Mouse (Mus musculus): ENCODE measurements at regions not wholly inside any gene's neighbourhood (a gene's known extent, or its start where the extent isn't known, plus 50 kb on each side); places are given as distances from the start of the nearest gene placed in this dataset.

DNA sequence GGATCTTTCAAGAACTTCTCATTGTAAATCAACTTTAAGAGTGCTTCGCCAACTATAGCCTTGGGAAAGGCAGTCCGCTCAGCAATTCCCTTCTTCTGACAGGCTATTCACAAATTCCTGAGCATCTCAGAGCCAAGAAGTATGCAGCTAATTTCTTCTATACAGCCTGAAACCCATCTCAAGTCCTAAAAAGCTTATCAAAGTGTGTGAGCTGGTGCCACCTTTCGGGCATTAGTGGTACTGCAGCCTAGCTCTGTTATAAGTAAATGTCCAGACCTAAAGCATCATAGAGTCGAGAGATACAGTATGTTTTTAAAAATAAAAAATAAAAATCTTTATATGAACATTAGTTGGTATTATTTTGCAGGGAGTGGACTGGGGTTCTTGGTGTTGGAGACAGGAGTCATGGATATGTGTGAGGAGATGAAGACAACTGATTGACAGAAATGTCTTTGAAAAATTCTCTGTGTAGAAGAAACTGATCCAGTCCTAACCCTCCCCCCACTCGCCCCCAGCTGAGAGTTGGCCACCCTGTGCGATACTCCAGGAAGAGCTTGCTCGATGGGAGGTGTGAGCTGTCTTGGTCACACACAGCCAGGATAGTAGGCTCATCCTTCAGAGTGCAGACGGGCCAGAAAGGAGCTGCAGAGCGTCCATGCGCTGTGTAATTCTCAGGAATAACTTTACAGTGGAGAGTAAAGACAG, 56.4 kb downstream of the Bod1 start:
- no peaks in the 10 kb centered on the region for H3K9me3 ChIP-seq (ENCODE audit: control insufficient read depth, low read length)
- H3K27ac ChIP-seq (replicated peaks in 1 of 2; ENCODE audit: control insufficient read depth in 1 of 2, insufficient read depth in 1 of 2, low read depth in 2 of 2, low read length in 2 of 2) = no peak overlapping the region
- H3K9ac ChIP-seq (ENCODE audit: low read length) = no peak overlapping the region
- 65% methylated on average over 10 of the region's 10 CpGs for WGBS
- ATAC-seq (ENCODE audit: insufficient number of reproducible peaks, insufficient read depth, low FRiP score, low read depth) = no peak
- no peak overlapping the region for H3K4me2 ChIP-seq (ENCODE audit: low read length)
- H3K27me3 ChIP-seq (ENCODE audit: control insufficient read depth, insufficient read depth, low read length) = no peaks in the 10 kb centered on the region
- no peaks in the 10 kb centered on the region for H3K36me3 ChIP-seq (ENCODE audit: control insufficient read depth, insufficient read depth, low read length)
- H3K4me1 ChIP-seq (ENCODE audit: control insufficient read depth in 2 of 2, insufficient read depth in 2 of 2, low read length in 2 of 2) = peaks cover 17 to 25% of the 10 kb centered on the region in 2 experiments
- no peak overlapping the region for H3K4me3 ChIP-seq (ENCODE audit: control insufficient read depth in 1 of 2, insufficient read depth in 1 of 2, low read depth in 1 of 2, low read length in 2 of 2)

DNA sequence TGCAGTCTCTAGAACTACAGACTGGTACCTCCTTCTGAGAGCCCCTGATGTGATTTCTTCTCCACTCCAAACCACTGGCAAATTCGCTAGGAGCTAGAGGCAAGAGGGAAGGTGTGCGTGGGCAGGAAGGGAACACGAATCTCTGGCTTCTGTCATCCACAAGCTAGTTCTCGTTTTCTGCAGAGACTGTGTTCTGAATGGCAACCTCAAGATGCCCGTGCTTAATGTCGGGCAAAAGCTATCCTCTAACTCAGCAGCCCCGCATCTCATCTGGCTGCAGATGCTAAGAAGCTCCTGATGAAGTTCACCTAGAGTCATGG, 57.3 kb downstream of the Bod1 start:
- peak overlapping the region; percentile 13 for H3K4me2 ChIP-seq (ENCODE audit: low read length)
- H3K36me3 ChIP-seq (ENCODE audit: control insufficient read depth, insufficient read depth, low read length) = no peaks in the 10 kb centered on the region
- no peaks in the 10 kb centered on the region for H3K9me3 ChIP-seq (ENCODE audit: control insufficient read depth, low read length)
- H3K27ac ChIP-seq (replicated peaks in 1 of 2; ENCODE audit: control insufficient read depth in 1 of 2, insufficient read depth in 1 of 2, low read depth in 2 of 2, low read length in 2 of 2) = no peak overlapping the region
- peaks cover 17 to 28% of the 10 kb centered on the region in 2 experiments for H3K4me1 ChIP-seq (ENCODE audit: control insufficient read depth in 2 of 2, insufficient read depth in 2 of 2, low read length in 2 of 2)
- no peaks in the 10 kb centered on the region for H3K27me3 ChIP-seq (ENCODE audit: control insufficient read depth, insufficient read depth, low read length)
- 65% methylated on average over 7 of the region's 7 CpGs for WGBS
- ATAC-seq (ENCODE audit: insufficient number of reproducible peaks, insufficient read depth, low FRiP score, low read depth) = no peak
- no peak overlapping the region for H3K4me3 ChIP-seq (ENCODE audit: control insufficient read depth in 1 of 2, insufficient read depth in 1 of 2, low read depth in 1 of 2, low read length in 2 of 2)
- H3K9ac ChIP-seq (ENCODE audit: low read length) = no peak overlapping the region

DNA sequence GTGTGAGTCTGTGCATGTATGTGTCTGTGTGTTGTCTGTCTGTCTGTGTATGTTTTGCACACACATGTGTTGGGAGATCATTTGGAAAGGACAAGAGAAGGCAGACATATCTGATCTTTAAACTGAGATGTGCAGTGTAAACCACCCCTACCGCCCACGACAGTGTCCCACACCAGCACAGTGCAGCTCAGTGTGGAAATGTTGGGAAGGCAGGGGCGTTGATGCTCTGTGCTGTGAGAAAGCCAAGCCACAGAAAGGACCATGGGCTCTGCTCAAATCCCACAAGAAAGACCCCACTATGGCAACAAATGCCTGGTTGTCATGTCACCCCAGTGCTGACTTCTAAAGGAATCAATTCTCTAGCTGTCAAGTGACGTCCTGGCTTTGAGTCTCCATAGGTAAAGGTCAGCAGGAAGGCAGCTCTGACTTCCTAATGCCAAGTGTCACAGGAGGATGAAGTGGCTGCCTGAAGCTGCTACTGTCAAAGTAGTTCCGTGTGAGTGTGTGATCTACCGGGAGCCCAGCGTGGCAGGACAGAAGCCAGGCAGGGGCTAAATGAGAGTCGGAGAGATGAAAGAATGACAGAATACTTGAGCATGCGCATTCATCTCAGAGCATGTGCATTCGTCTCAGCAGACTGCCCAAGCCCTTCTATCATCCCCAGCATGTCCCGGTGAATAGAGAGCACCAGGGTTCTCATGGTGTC, 57.8 kb downstream of the Bod1 start:
- Histone ChIP-seq H3K36me3 (ENCODE audit: control insufficient read depth, insufficient read depth, low read length) (no peaks in the 10 kb centered on the region), H3K9ac (ENCODE audit: low read length) (no peak overlapping the region), H3K27me3 (ENCODE audit: control insufficient read depth, insufficient read depth, low read length) (no peaks in the 10 kb centered on the region), H3K4me2 (ENCODE audit: low read length) (peak overlapping the region; percentile 13), H3K4me3 (ENCODE audit: control insufficient read depth in 1 of 2, insufficient read depth in 1 of 2, low read depth in 1 of 2, low read length in 2 of 2) (no peak overlapping the region), H3K9me3 (ENCODE audit: control insufficient read depth, low read length) (no peaks in the 10 kb centered on the region), H3K27ac (replicated peaks in 1 of 2; ENCODE audit: control insufficient read depth in 1 of 2, insufficient read depth in 1 of 2, low read depth in 2 of 2, low read length in 2 of 2) (no peak overlapping the region), H3K4me1 (ENCODE audit: control insufficient read depth in 2 of 2, insufficient read depth in 2 of 2, low read length in 2 of 2) (peaks cover 17 to 28% of the 10 kb centered on the region in 2 experiments)
- no peak for ATAC-seq (ENCODE audit: insufficient number of reproducible peaks, insufficient read depth, low FRiP score, low read depth)
- 39% methylated on average over 11 of the region's 11 CpGs for WGBS

DNA sequence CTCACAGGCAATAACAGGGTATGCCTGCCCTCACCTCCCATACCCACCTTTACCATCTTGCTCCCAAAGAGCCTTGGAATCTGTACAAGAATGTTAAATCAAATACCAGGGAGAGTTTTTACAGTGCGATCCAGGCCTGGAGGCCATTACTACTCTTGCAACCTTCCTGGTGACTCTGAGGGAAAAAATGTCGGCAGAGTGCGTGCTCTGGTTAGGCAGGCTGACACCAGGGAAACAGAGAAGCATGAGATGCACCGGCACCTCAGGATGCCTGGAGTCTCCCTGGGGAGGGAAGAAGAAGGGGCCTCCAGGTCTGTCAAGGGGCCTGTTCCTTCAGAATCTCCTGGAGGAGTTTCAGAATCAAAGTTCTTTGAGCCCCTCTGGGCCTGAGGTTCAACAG, 63.2 kb downstream of the Bod1 start:
- no peak overlapping the region for H3K27ac ChIP-seq (replicated peaks in 1 of 2; ENCODE audit: control insufficient read depth in 1 of 2, insufficient read depth in 1 of 2, low read depth in 2 of 2, low read length in 2 of 2)
- no peak overlapping the region for H3K9ac ChIP-seq (ENCODE audit: low read length)
- H3K36me3 ChIP-seq (ENCODE audit: control insufficient read depth, insufficient read depth, low read length) = no peaks in the 10 kb centered on the region
- no peaks in the 10 kb centered on the region for H3K27me3 ChIP-seq (ENCODE audit: control insufficient read depth, insufficient read depth, low read length)
- no peak overlapping the region for H3K4me3 ChIP-seq (ENCODE audit: control insufficient read depth in 1 of 2, insufficient read depth in 1 of 2, low read depth in 1 of 2, low read length in 2 of 2)
- 80% methylated on average over 4 of the region's 4 CpGs for WGBS
- no peak overlapping the region for H3K4me2 ChIP-seq (ENCODE audit: low read length)
- no peak for ATAC-seq (ENCODE audit: insufficient number of reproducible peaks, insufficient read depth, low FRiP score, low read depth)
- no peaks in the 10 kb centered on the region for H3K9me3 ChIP-seq (ENCODE audit: control insufficient read depth, low read length)
- peaks cover 18 to 22% of the 10 kb centered on the region in 2 experiments for H3K4me1 ChIP-seq (ENCODE audit: control insufficient read depth in 2 of 2, insufficient read depth in 2 of 2, low read length in 2 of 2)

DNA sequence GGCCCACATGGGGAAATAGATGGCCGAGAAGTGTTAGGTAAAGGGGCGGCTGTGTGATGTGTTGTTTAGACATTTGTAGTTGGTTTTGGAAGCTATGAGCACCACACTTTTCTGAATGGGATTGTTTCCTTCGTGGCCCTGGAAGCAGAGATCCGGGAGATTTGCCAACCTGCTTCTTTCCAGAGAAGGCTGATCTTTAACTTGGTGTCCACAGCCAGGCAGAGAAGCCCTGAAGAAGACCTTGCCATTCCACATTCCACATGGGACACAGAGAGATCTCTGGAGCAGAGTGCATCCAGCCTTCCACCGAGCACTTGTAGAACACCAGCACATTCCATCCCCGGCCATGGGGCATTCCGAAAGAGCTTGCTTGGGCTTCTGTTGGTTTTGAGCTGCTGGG, 70.2 kb downstream of the Bod1 start:
- no peak overlapping the region for H3K27ac ChIP-seq (replicated peaks in 1 of 2; ENCODE audit: control insufficient read depth in 1 of 2, insufficient read depth in 1 of 2, low read depth in 2 of 2, low read length in 2 of 2)

DNA sequence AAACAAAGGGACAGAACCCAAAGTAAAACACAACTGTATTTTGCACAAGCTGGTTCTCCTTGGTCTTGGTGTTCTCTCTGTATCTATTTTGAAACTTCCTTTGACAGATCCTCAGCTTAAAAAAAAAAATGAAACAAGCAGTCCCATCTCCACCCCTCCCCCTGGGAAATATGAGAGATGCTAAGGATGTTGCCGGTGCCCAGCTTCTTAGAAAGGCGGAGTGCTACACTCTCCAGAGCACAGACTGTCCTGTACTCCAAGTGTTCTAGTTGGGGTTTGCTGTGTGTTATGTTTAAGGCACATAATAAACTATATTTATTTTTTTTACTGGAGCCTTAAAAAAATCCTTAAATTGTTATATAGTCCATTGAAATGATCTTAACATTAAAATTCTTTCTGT, 78.1 kb downstream of the Bod1 start:
- Histone ChIP-seq H3K36me3 (ENCODE audit: control insufficient read depth, insufficient read depth, low read length) (no peaks in the 10 kb centered on the region), H3K9me3 (ENCODE audit: control insufficient read depth, low read length) (no peaks in the 10 kb centered on the region), H3K9ac (ENCODE audit: low read length) (no peak overlapping the region), H3K4me3 (ENCODE audit: control insufficient read depth in 1 of 2, insufficient read depth in 1 of 2, low read depth in 1 of 2, low read length in 2 of 2) (no peak overlapping the region), H3K4me2 (ENCODE audit: low read length) (no peak overlapping the region), H3K27me3 (ENCODE audit: control insufficient read depth, insufficient read depth, low read length) (no peaks in the 10 kb centered on the region), H3K4me1 (ENCODE audit: control insufficient read depth in 2 of 2, insufficient read depth in 2 of 2, low read length in 2 of 2) (peaks cover 7 to 8% of the 10 kb centered on the region in 2 experiments), H3K27ac (replicated peaks in 1 of 2; ENCODE audit: control insufficient read depth in 1 of 2, insufficient read depth in 1 of 2, low read depth in 2 of 2, low read length in 2 of 2) (no peak overlapping the region)
- no peak for ATAC-seq (ENCODE audit: insufficient number of reproducible peaks, insufficient read depth, low FRiP score, low read depth)
- 82% methylated on average over 2 of the region's 2 CpGs for WGBS

More for the DNA sequence above, 70.2 kb downstream of the Bod1 start:
- Histone ChIP-seq H3K27me3 (ENCODE audit: control insufficient read depth, insufficient read depth, low read length) (no peaks in the 10 kb centered on the region), H3K9me3 (ENCODE audit: control insufficient read depth, low read length) (no peaks in the 10 kb centered on the region), H3K36me3 (ENCODE audit: control insufficient read depth, insufficient read depth, low read length) (no peaks in the 10 kb centered on the region), H3K9ac (ENCODE audit: low read length) (no peak overlapping the region), H3K4me3 (ENCODE audit: control insufficient read depth in 1 of 2, insufficient read depth in 1 of 2, low read depth in 1 of 2, low read length in 2 of 2) (no peak overlapping the region), H3K4me1 (ENCODE audit: control insufficient read depth in 2 of 2, insufficient read depth in 2 of 2, low read length in 2 of 2) (peaks cover 18 to 26% of the 10 kb centered on the region in 2 experiments), H3K4me2 (ENCODE audit: low read length) (no peak overlapping the region)
- 86% methylated on average over 7 of the region's 7 CpGs for WGBS
- ATAC-seq (ENCODE audit: insufficient number of reproducible peaks, insufficient read depth, low FRiP score, low read depth) = no peak

DNA sequence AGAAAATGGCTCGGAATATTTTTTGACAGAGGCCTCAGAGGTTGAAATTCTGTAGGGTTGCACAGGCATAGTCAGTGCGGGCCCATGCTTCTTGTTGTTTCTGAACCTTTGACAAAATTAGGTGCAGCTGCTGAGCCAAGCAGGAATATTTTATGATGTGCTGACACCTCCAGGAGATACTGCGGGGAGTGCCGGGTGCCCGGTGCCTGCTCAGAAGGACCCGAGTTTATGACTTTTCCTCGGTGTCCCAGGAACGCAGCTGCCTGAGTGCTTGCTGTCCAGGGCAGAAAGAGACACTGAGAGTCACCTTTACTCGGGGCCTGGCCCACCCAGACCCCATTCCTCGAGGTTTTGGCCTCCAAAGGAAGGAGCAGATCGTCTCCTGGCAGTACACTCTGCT, 79.6 kb downstream of the Bod1 start:
- WGBS = 58% methylated on average over 11 of the region's 11 CpGs
- H3K36me3 ChIP-seq (ENCODE audit: control insufficient read depth, insufficient read depth, low read length) = no peaks in the 10 kb centered on the region
- ATAC-seq (ENCODE audit: insufficient number of reproducible peaks, insufficient read depth, low FRiP score, low read depth) = no peak

More for the DNA sequence above, 79.6 kb downstream of the Bod1 start:
- Histone ChIP-seq H3K9me3 (ENCODE audit: control insufficient read depth, low read length) (no peaks in the 10 kb centered on the region), H3K27ac (replicated peaks in 1 of 2; ENCODE audit: control insufficient read depth in 1 of 2, insufficient read depth in 1 of 2, low read depth in 2 of 2, low read length in 2 of 2) (no peak overlapping the region), H3K9ac (ENCODE audit: low read length) (no peak overlapping the region), H3K27me3 (ENCODE audit: control insufficient read depth, insufficient read depth, low read length) (no peaks in the 10 kb centered on the region), H3K4me1 (ENCODE audit: control insufficient read depth in 2 of 2, insufficient read depth in 2 of 2, low read length in 2 of 2) (peaks cover 7 to 8% of the 10 kb centered on the region in 2 experiments), H3K4me2 (ENCODE audit: low read length) (no peak overlapping the region), H3K4me3 (ENCODE audit: control insufficient read depth in 1 of 2, insufficient read depth in 1 of 2, low read depth in 1 of 2, low read length in 2 of 2) (no peak overlapping the region)

All from heart, embryonic 14.5 days (tissue).